In the genomic region with DNA sequence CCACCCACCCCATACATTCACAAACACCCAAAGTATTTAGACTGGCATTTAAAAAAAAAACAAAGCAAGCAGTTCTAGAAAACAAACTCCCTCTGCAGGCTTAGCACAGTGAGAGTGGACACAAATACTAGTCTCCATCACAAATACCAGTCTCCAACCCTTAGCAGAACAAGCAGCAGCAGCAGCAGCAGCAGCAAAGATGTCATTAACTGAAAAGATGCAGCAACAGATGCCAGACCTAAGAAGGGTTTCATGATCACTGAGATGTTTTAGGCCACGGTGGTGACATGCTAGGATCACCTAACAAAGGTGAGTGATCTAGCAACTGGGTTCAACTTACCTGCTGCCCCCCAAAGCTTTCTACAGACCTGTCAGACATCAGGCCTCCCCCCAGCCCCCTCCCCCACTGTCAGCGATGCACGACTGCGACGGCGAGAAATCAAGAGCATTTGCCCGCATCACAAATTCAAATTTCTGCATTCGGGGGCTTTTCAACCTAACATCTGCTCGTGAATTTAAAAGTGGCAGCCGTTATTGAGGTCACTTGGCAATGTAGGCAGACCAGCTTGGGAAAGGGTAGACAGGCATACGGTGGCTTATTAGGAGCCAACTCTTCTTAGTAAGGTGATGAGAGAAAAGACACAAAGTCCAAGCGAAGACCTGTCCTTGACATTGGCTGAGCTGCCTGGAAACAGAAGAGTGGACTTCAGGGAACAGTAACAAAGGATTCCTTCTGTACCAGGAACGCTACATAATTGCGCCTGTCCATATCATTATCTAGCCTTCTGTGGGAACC, we compare ENCODE assay signal across 9 mouse cellular contexts. TPM values are rescaled to one million over a fixed set of nuclear protein-coding genes. Genes with fewer than 3 reads are reported as not detected.
DNase-seq lines count a peak whose midpoint lies in the region; ATAC-seq and TF ChIP-seq lines count a peak whose summit lies in the region.
"Had no signal": no experiment of that assay in that cellular context is flagged by ENCODE, and none has a peak within 500 bp of the region (broad histone marks: within the 10 kb centered on the region; RNA-seq: fewer than 3 reads in every experiment).

No protein-coding gene starts in this region.

- no peak overlapping the region for H3K4me3 ChIP-seq in testis, adult 2 months (ENCODE audit: control insufficient read depth, low read depth, low read length)
- no peak overlapping the region; the same call in 1 of the 2 replicates for H3K4me3 ChIP-seq in hindbrain, embryonic 14.5 days (replicated peaks; ENCODE audit: low read length)
- H3K4me3 ChIP-seq in liver, postnatal 0 days (ENCODE audit: low read depth, low read length), result no peak overlapping the region

- H3K27me3 ChIP-seq in testis, adult 2 months (ENCODE audit: control insufficient read depth, insufficient read depth, low read length), result no peaks in the 10 kb centered on the region
- no peaks in the 10 kb centered on the region for H3K27me3 ChIP-seq in hindbrain, embryonic 14.5 days (ENCODE audit: control insufficient read depth, insufficient read depth, low read length)
- H3K27me3 ChIP-seq in liver, postnatal 0 days (ENCODE audit: insufficient read depth, low read length), result no peaks in the 10 kb centered on the region

- ATAC-seq in hindbrain, embryonic 14.5 days (ENCODE audit: low FRiP score), result 0 out of 2 replicates have a peak, but pooled peaks have one; percentile 16
- ATAC-seq in liver, postnatal 0 days, result no peak

- no peak for TF ChIP-seq EP300 in liver, postnatal 0 days (IDR thresholded peaks at IDR 0.05; ENCODE audit: low read depth)

- no peak for TF ChIP-seq CTCF in testis, adult 2 months (IDR thresholded peaks at IDR 0.05; ENCODE audit: control insufficient read depth, insufficient read depth, insufficient replicate concordance, low read depth, low read length)
- TF ChIP-seq CTCF in liver, postnatal 0 days (IDR thresholded peaks at IDR 0.05; ENCODE audit: low read depth), result no peak

- no peaks in the 10 kb centered on the region for H3K36me3 ChIP-seq in testis, adult 2 months (ENCODE audit: control insufficient read depth, insufficient read depth, low read length)
- no peaks in the 10 kb centered on the region for H3K36me3 ChIP-seq in hindbrain, embryonic 14.5 days (replicated peaks; ENCODE audit: control insufficient read depth, insufficient read depth)
- H3K36me3 ChIP-seq in liver, postnatal 0 days (replicated peaks; ENCODE audit: insufficient read depth, low read length), result no peaks in the 10 kb centered on the region

- DNase-seq in embryo, embryonic 11 days, result peak; percentile 20
- no peak for DNase-seq in embryo, embryonic 10 days (ENCODE audit: low spot score)
- no peak for DNase-seq in testis, postnatal 10 days (ENCODE audit: low spot score)
- DNase-seq in hindbrain, embryonic 14.5 days (ENCODE audit: low spot score), result no peak
- DNase-seq in spleen, adult 12 weeks (ENCODE audit: low spot score), result no peak
- DNase-seq in spleen, postnatal 4 days (ENCODE audit: low spot score in 2 of 2), result no peak
- DNase-seq in liver, postnatal 0 days, result no peak
- DNase-seq: right cerebral cortex, postnatal 14 days had no signal

- H3K9ac ChIP-seq in hindbrain, embryonic 14.5 days, result peak overlapping the region; percentile 47; the same call in 1 of the 2 replicates
- no peak overlapping the region for H3K9ac ChIP-seq in liver, postnatal 0 days (replicated peaks)

- TF ChIP-seq POLR2A in testis, adult 2 months (IDR thresholded peaks at IDR 0.05; ENCODE audit: control insufficient read depth, low read depth, low read length), result no peak

- 0 out of 2 replicates have a peak overlapping the region, but pooled peaks have one; percentile 29 for H3K27ac ChIP-seq in testis, adult 2 months (ENCODE audit: control insufficient read depth, insufficient read depth, low read depth, low read length)
- H3K27ac ChIP-seq in hindbrain, embryonic 14.5 days, result peak overlapping the region; percentile 80
- no peak overlapping the region for H3K27ac ChIP-seq in liver, postnatal 0 days (ENCODE audit: low read depth)

- WGBS in hindbrain, embryonic 14.5 days, result 28% methylated on average over 14 of the region's 14 CpGs
- 83% methylated on average over 14 of the region's 14 CpGs for WGBS in liver, postnatal 0 days (ENCODE audit: insufficient replicate concordance)

- no peaks in the 10 kb centered on the region for H3K9me3 ChIP-seq in hindbrain, embryonic 14.5 days (ENCODE audit: control insufficient read depth, low read length)
- no peaks in the 10 kb centered on the region for H3K9me3 ChIP-seq in liver, postnatal 0 days (ENCODE audit: low read length)

- no peaks in the 10 kb centered on the region; the same call in 1 of the 2 replicates for H3K4me1 ChIP-seq in testis, adult 2 months (ENCODE audit: control insufficient read depth, insufficient read depth, low read length)
- peaks cover 42% of the 10 kb centered on the region for H3K4me1 ChIP-seq in hindbrain, embryonic 14.5 days (replicated peaks; ENCODE audit: control insufficient read depth, insufficient read depth, low read length)
- peaks cover 10% of the 10 kb centered on the region; the same call in 1 of the 2 replicates for H3K4me1 ChIP-seq in liver, postnatal 0 days (ENCODE audit: insufficient read depth)

- H3K4me2 ChIP-seq in hindbrain, embryonic 14.5 days (replicated peaks), result peak overlapping the region; percentile 45
- no peak overlapping the region for H3K4me2 ChIP-seq in liver, postnatal 0 days (ENCODE audit: low read depth, low read length)

RNA-seq across cellular contexts. Expression of a gene that starts 26.1 kb away (rescaled TPM):
- polyA plus RNA-seq in testis, adult 2 months (2012; rRNA removed), result 2.2 and 2.4 TPM in 2 replicates
- polyA plus RNA-seq in hindbrain, embryonic 14.5 days (2014; fragmentation: Nextera tagmentation; extraction: Ambion mirVana), result 46.9 and 52.2 TPM in 2 replicates
- polyA plus RNA-seq in liver, postnatal 0 days (2015; fragmentation: Nextera tagmentation; extraction: Ambion mirVana), result 6.0 and 7.5 TPM in 2 replicates
